Mouse (Mus musculus) cerebellum, adult 2 months (tissue): ENCODE data around the gene Cdh16. TPM values are rescaled to one million over a fixed set of nuclear protein-coding genes. Genes with fewer than 3 reads are reported as not detected.
A peak's percentile ranks its signal among the peaks of the same experiment; 100 is the strongest.

Experiments
- DNase-seq, 2 experiments: peaks; one replicate each; pipeline ENCODE4 v3.0.0; 2021
- H3K27ac ChIP-seq: fragments of 200-500 bp; 2 replicates; pipeline ENCODE4 v1.5.1; 2012; ENCODE audit warnings: low read length, control low read depth, inconsistent platforms; ENCODE audit not compliant: insufficient read depth
- H3K27me3 ChIP-seq: fragments of 200-500 bp; 2 replicates; pipeline ENCODE4 v1.6.1; 2012; ENCODE audit warnings: inconsistent platforms, mild to moderate bottlenecking, low read length, moderate library complexity; ENCODE audit not compliant: control insufficient read depth, insufficient read depth
- H3K4me1 ChIP-seq: fragments of 200-500 bp; 2 replicates; pipeline ENCODE4 v1.6.1; 2011; ENCODE audit warnings: low read length; ENCODE audit not compliant: control insufficient read depth, insufficient read depth
- H3K4me3 ChIP-seq: fragments of 200-500 bp; replicated peaks from 2 replicates; pipeline ENCODE3; 2011; ENCODE audit warnings: mild to moderate bottlenecking, low read depth, low read length, control low read depth; ENCODE audit not compliant: insufficient read depth
- CTCF ChIP-seq: fragments of 200-500 bp; IDR thresholded peaks from 2 replicates; pipeline ENCODE4 v1.5.1; 2011; ENCODE audit warnings: low read depth, mild to moderate bottlenecking, control low read depth, low read length, moderate library complexity, borderline replicate concordance; ENCODE audit not compliant: insufficient read depth
- POLR2A ChIP-seq: fragments of 200-500 bp; IDR thresholded peaks from 2 replicates; pipeline ENCODE4 v1.6.1; 2011; ENCODE audit warnings: low read length, control low read depth, borderline replicate concordance; ENCODE audit not compliant: insufficient read depth
- WGBS: fragments of 180-500 bp; shearing (Covaris S2); methylation state at CpG from one replicate; pipeline ENCODE4 v1.1.7; 2018; 5-methylcytosine and 5-hydroxymethylcytosine counted together
- polyA plus RNA-seq: library from polyadenylated mRNA; depleted of rRNA; stranded (reverse); fragments of >200 nt; gene quantifications from 2 replicates; pipeline ENCODE4 v1.2.3, GENCODE M21; 2012

The Cdh16 gene
- polyA plus RNA-seq, 1 experiment: not detected

DNA sequence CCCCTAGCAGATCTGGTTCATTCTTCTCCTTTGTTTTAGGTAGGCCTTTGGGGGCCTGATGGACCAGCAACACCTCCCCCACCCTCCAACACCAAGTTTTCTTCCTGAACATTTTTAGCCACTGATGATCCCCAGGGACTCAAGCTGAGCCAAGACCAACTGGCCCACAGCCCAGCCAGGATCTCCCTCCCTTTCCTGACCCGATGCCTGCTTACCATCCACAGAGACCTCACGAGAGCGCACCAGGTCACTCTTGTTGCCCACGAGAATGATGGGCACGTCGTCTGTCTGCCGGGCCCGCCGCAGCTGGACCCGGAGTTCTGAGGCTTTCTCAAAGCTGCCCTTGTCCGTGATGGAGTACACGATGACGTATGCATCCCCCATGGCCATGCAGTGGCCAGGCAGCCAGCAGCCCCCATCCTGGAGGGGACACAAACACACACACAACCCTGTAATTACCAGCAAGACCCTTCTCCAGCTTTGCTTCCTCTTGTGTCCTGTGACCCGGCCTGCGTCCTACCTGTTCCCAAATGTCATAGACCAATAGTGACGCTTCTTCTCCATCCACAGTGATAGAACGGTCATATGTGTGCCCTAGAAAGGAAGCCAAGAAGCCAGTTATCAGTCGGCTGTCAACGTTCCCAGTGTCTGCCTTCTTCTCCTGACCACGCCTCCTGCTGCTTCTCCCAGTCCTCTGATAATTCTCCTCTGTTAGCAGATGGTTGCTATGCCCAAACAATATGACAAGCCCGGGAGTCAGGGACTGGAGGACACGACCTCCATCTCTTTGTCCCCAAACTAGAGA, 5.3 kb upstream of the Cdh16 start:
- TF ChIP-seq CTCF (no peak), POLR2A (no peak)
- peak; percentile 23 to 33 for DNase-seq
- no peak overlapping the region for H3K27ac ChIP-seq
- no peaks in the 10 kb centered on the region; the same call in 1 of the 2 replicates for H3K27me3 ChIP-seq
- WGBS: 30% methylated on average over 22 of the region's 22 CpGs
- no peak overlapping the region for H3K4me3 ChIP-seq
- peaks cover 11% of the 10 kb centered on the region for H3K4me1 ChIP-seq

DNA sequence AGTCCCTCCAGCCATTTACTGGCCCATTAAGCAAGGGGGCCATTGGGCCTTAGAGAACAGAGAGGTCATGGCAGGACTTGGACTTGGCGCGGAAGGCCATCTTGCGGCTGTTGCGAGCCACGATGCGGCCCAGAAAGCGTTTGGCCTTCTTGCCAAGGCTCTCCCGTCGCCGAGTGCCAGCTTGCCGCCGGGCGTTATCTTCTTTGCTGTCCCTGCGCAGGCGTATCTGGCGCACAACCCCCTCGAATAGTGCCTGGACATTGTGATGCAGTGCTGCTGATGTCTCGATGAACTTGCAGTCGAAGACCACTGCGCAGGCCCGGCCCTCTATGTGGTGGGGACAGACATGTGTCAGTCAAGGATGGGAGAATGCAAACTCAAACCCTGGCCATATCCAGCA, 4.2 kb upstream of the Cdh16 start:
- Histone ChIP-seq H3K27ac (no peak overlapping the region), H3K4me3 (no peak overlapping the region), H3K4me1 (peaks cover 11% of the 10 kb centered on the region), H3K27me3 (no peaks in the 10 kb centered on the region; the same call in 1 of the 2 replicates)
- TF ChIP-seq CTCF (no peak), POLR2A (no peak)
- 78% methylated on average over 21 of the region's 21 CpGs for WGBS
- DNase-seq: peak in 1 of 2 experiments; percentile 4

DNA sequence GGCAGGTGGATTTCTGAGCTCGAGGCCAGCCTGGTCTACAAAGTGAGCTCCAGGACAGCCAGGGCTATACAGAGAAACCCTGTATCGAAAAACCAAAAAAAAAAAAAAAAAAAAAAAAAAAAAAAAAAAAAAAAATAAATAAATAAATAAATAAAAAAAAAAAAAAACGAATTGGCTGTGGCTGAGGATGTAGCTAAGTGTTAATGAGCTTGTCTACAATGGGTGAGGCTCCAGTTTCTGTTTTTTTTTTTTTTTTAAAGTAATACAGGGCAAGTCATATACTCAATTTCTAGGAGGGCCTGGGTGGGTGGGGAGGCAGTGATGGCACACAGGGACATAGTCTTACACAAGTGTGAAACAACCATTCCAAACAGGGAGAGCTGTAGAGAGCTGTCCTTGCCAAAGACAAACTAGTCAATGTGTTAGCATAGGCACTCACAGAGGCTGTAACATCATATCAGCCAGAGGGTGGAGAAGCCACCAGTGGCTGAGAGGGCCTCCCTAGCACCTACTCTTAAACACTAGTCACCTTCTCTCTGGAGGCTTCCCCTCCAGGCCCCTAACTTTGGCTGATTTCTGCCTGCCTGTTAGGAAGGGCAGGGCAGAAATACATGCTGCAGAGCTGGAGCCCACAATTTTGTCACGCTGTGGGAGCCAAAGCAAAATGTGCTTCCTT, 3.0 kb upstream of the Cdh16 start:
- WGBS: 70% methylated on average over 4 of the region's 4 CpGs
- TF ChIP-seq CTCF (no peak), POLR2A (no peak)
- no peak overlapping the region for H3K27ac ChIP-seq
- DNase-seq: peak in 1 of 2 experiments; percentile 2
- no peak overlapping the region for H3K4me3 ChIP-seq
- H3K4me1 ChIP-seq: peaks cover 11% of the 10 kb centered on the region
- H3K27me3 ChIP-seq: no peaks in the 10 kb centered on the region; the same call in 1 of the 2 replicates

DNA sequence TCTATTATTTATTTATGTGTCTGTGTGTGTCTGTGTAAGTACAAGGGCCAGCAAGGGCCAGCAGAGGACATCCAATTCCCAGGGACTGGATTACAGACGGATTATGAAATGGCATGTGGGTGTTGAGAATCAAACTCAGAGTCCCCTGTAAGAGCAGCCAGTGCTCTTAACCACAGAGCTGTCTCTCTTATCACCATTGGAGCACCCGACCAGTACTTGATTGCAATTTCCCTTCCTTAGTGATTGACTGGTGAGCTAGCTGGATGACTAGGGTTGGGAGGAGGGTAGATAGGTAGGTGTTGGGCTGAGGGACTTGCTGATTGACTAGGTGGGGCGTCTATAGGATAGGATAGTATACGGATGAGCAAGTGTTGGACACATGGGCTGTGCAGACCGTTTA, 3.4 kb downstream of the Cdh16 start:
- no peak overlapping the region for H3K4me3 ChIP-seq
- no peaks in the 10 kb centered on the region for H3K4me1 ChIP-seq
- TF ChIP-seq CTCF (no peak), POLR2A (no peak)
- DNase-seq: no peak
- H3K27ac ChIP-seq: no peak overlapping the region
- 79% methylated on average over 5 of the region's 5 CpGs for WGBS
- H3K27me3 ChIP-seq: no peaks in the 10 kb centered on the region

DNA sequence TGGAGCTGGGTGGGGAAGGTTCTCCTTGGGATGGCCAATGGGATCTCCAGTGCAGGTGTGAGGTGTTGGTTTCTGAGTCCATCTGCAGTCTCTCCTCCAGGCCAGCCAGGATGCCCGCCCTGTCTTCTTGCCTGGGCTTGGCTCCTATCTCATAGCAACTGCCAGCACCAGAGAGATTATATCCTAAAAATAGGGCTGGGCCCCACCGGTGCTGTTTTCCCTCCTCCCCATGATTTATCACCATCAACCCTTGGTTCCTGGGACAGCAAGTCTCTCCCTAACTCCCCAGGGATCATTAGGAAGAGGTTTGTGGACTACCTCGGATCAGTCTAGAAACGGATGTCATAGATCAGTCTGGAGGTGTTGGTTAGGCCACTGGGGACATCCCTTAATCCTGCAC, 11.1 kb downstream of the Cdh16 start:
- H3K27ac ChIP-seq: no peak overlapping the region
- TF ChIP-seq POLR2A (no peak), CTCF (no peak)
- no peak overlapping the region for H3K4me3 ChIP-seq
- DNase-seq: no peak
- peaks cover 5% of the 10 kb centered on the region; the same call in 1 of the 2 replicates for H3K4me1 ChIP-seq
- 57% methylated on average over 4 of the region's 4 CpGs for WGBS
- no peaks in the 10 kb centered on the region for H3K27me3 ChIP-seq

DNA sequence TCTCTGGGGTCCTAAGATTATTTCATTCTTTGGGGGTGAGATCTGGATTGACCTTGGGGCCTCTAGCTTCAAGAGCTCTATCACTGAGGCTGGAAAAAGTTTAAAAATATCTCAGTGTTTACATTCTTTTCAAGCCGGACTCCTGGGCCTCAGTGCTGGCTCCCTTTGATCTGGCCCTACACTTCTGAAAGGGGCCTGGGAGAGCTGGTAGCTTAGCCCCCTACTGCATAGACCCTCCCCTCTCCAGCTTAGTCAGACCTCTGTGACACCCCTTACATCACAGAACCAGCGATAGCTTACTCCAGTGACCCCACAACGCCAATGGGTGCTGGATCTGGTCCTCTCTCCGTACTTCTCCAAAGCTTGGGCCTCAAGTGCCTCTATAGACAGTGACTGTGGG, 12.6 kb downstream of the Cdh16 start:
- Histone ChIP-seq H3K4me3 (no peak overlapping the region), H3K4me1 (peaks cover 15% of the 10 kb centered on the region), H3K27me3 (no peaks in the 10 kb centered on the region), H3K27ac (no peak overlapping the region)
- WGBS: 86% methylated on average over 4 of the region's 4 CpGs
- DNase-seq: no peak
- TF ChIP-seq CTCF (no peak), POLR2A (no peak)

DNA sequence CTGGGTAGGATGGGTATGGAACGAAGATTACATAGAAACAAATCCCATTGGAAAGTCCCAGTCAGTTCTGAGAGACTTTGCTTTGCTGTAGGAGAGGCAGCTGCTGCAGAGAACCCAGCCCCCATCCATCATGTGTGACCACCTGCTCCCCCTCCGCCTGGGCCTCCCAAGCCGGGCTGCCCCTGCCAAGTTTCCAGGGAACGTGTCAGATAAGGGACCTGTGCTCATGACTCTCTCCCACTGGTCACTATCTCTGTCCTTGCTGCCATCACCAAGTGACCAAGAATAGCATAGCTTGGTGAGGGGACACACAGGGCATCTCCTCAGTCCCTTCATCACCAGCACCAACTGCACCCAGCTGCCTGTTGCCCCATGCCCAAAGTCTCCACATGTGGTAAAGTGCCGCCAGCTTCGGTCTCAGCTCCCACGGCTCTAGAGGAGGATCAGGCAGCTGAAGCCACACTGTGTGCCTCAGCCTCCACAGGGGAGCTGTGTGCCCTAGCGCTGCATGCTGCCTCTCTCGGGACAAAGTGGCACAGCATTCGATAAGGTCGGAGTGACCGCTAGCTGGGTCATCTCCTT, 13.9 kb downstream of the Cdh16 start:
- Histone ChIP-seq H3K4me3 (no peak overlapping the region), H3K27ac (no peak overlapping the region), H3K4me1 (peaks cover 15% of the 10 kb centered on the region), H3K27me3 (no peaks in the 10 kb centered on the region)
- DNase-seq: no peak
- no peak for TF ChIP-seq POLR2A
- TF ChIP-seq CTCF: no peak
- WGBS: 75% methylated on average over 12 of the region's 12 CpGs
